Mouse (Mus musculus): Measurements from ENCODE around the gene Zfp975.
"Not testable (repeated sequence)": the region's sequence is repeated elsewhere in the genome, so short reads cannot be mapped to it uniquely, and the experiment has no call there.

The Zfp975 gene

DNA sequence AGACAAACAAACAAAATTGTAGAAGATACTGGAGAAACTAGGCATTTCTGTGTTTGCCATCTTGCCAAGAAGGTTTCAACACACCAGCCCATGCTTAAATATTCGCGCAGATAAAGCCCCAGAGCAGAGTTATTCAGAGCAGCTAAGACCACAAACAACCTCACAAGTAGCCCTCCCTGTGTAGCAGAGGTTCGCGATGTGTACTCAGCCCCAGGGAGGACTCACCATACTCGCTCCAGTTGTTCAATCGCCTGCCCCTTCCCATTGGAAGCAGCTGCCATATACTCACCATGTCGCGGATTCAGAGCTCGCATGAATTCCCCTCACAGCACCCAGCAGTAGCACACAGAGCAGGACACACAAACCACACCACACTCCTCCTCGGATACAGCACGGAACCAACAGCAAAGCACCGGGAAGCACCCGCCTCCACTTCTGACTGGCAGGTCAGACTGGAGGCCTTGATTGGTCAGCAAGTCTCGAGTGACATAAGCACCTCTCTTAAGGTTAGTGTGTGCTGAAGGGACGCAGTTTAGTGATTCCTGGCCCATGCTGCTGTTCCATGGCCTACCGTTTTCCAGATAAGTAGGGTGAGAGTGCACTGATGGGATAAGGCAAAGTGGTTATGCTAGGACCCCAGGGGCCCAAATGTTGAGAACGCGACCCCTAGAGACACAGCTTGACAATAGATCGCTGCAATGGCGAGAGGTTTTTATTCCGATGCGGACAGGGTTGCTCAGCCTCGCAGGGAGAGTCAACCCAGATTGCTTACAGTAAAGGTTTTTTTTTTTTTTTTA, at the start of gene Zfp975:
TSS of gene Zfp975 (minus strand) at position 381 of the 797 bp plus-strand sequence.
- DNase-seq (ENCODE audit: low read depth, low spot score): peak; percentile 46

DNA sequence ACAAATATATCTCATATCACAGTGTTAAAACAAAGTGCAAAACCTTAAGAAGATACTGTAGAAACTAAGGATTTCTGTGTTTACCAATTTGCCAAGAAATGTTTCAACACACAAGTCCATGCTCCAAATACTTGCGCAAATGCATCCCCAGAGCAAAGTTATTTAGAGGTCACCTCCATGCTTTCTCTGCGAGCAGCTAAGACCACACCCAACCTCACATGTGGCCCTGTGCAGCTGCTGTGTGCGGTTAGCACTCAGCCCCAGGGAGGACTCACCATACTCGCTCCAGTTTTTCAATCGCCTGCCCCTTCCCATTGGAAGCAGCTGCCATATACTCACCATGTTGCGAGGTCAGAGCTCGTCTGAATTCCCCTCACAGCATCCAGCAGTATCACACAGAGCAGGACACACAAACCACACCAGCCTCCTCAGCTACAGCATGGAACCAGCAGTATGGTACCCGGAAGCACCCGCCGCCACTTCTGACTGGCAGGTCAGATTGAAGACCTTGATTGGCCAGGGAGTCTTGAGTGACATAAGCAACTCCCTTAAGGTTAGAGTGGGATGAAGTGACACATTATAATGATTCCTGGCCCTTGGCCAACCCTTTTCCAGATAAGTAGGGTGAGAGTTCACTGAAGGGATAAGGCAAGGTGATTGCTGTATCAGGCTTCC, 46.1 kb upstream of the Zfp975 start:
- DNase-seq (ENCODE audit: low read depth, low spot score): no peak

DNA sequence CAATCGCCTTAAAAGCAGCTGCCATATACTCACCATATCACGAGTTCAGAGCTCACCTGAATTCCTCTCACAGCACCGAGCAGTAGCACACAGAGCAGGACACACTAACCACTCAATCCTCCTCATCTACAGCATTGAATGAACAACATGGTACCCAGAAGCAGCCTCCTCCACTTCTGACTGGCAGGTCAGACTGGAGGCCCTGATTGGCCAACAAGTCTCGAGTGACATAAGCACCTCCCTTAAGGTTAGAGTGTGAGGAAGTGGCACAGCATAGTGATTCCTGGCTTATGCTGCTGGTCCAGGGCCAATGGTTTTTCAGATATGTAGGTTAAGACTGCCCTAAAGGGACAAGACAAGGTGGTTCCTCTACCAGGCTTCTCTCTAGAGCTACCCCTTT, 34.4 kb upstream of the Zfp975 start, which contains the start of gene Gm17067:
TSS of gene Gm17067 (minus strand) at position 101 of the 400 bp plus-strand sequence.
- not testable (repeated sequence) for DNase-seq (ENCODE audit: low read depth, low spot score)

DNA sequence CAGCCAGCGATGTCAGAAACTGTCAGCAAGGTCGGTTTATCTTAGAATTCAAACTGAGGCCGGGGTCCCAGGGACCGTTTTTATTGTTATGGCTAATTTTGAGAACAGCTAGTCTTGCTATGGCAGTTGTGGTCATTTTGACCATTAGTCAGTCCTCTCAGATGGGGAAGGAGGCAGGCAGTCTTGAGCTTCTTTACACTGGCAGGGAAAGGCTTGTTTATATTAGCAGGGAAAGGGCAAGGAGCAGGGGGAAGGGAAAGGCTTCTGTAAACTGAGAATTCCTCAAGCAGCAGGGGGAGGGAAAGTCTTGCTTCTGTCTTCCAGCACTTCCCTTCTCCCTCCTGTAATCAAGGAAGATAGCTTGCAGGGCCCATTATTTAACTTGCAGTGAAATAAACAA, 709 bp upstream of the Zfp975 start:
- DNase-seq (ENCODE audit: low read depth, low spot score): not testable (repeated sequence)

DNA sequence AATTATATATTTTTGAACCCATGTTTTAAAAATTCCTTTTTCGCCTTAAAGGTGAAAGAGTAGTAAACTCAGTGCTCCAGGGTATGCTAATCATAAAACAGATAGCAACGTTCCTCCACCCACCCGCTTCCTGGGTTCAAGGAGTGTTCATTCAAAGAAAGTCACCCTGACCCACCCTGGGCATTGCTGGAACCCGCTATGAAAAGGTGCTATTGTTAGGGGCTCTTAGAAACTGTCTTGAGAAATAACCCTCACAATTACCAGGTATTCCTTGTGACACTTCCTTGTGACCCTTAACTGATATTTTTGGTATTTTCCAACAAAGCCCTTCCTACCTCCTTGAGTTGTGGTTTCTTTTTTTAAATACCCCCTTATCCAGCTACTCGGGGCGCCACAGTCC, 12.5 kb downstream of the Zfp975 start:
- DNase-seq (ENCODE audit: low read depth, low spot score): not testable (repeated sequence)

DNA sequence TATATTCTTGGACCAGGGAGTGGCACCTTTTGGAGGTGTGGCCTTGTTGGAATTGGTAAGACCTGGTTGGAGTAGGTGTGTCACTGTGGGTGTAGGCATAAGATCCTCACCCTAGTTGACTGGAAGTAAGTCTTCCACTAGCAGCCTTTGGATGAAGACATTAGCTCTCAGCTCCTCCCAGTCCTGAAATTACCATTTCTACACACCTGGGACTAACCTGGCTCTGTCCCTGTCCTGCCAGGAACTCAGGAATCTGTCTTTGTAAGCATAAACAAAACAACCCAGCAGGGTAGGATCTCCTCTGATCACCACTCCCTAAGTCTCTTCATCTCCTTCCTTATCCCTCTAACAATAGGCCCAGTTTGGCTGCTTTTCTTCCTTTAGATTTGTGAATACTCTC, 12.9 kb downstream of the Zfp975 start:
- DNase-seq (ENCODE audit: low read depth, low spot score): not testable (repeated sequence)

DNA sequence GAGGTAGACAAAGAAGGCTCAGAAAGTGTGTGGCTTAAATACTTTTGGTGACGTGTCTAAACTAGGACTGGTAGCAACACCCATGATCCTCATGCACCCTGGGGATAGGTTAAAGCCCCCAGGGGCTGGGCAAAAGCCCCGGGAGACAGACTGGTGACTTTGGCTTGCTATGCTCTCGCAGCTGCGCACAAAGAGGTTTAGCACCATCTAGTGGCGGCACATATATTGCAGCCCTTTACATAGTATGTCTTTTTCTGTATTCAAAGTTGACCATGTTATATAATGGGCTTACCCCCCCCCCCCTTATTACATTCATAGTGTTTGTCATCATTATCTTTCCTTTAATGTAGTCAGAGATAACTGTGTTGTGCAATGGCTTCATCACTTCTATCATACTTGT, 32.4 kb downstream of the Zfp975 start:
- not testable (repeated sequence) for DNase-seq (ENCODE audit: low read depth, low spot score)

DNA sequence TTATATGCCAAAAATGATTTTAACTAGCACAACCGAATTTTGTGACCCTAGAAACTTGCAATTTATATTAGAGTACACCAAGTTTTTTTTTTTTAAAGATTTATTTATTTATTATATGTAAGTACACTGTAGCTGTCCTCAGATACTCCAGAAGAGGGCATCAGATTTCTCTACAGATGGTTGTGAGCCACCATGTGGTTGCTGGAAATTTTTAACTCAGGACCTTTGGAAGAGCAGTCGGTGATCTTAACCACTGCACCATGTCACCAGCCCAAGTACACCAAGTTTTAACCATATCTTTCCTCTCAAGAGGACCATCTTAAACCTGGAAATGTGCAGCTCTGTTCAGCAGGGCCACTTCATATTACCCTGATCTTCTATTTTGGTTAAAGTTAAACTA, 37.3 kb downstream of the Zfp975 start:
- DNase-seq (ENCODE audit: low read depth, low spot score): not testable (repeated sequence)

DNA sequence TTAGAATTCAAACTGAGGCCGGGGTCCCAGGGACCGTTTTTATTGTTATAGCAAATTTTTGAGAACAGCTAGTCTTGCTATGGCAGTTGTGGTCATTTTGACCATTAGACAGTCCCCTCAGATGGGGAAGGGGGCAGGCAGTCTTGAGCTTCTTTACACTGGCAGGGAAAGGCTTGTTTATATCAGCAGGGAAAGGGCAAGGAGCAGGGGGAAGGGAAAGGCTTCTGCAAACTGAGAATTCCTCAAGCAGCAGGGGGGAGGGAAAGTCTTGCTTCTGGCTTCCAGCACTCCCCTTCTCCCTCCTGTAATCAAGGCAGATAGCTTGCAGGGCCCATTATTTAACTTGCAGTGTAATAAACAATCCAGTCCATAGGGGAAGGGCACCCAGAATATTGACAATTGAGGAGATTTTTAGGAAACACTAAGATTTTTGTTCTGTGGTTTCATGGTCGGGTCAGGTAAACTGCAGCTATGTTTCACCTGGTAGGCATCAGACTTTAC, 49.4 kb downstream of the Zfp975 start:
- not testable (repeated sequence) for DNase-seq (ENCODE audit: low read depth, low spot score)

DNA sequence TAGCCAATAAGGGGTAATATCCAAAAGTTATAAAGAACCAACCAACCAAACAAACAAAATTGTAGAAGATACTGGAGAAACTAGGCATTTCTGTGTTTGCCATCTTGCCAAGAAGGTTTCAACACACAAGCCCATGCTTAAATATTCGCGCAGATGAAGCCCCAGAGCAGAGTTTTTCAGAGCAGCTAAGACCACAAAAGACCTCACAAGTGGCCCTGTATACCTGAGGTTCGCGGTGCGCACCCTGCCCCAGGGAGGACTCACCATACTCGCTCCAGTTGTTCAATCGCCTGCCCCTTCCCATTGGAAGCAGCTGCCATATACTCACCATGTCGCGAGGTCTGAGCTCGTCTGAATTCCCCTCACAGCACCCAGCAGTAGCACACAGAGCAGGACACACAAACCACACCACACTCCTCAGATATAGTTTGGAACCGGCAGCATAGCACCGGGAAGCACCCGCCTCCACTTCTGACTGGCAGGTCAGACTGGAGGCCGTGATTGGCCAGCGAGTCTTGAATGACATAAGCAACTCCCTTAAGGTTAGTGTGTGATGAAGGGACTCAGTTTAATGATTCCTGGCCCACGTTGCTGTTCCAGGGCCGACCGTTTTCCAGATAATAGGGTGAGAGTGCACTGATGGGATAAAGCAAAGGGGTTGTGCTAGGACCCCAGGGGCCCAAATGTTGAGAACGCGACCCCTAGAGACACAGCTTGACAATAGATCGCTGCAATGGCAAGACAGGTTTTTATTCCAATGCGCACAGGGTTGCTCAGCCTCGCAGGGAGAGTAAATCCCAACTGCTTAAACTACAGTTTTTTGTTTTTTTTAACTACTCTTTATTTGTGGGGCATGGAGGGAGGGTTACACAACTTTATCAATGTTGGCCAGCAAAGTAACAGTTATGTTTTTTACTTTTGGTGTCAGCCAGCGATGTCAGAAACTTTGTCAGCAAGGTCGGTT, 50.1 kb downstream of the Zfp975 start, which contains the start of gene Zfp976:
TSS of gene Zfp976 (minus strand) at position 437 of the 964 bp plus-strand sequence.
- DNase-seq (ENCODE audit: low read depth, low spot score): peak; percentile 24

DNA sequence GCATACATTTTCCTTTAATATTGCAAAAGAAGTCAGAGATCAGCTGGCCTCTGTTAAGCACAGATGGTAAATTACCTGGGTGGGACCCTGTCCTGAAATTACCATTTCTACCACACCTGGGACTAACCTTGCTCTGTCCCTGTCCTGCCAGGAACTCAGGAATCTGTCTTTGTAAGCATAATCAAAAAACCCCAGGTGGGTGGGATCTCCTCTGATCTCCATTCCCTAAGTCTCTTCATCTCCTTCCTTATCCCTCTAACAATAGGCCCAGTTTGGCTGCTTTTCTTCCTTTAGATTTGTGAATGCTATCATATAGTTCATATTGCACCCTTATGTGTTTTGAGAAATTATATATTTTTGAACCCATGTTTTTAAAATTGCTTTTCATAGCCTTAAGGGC, 61.5 kb downstream of the Zfp975 start:
- DNase-seq (ENCODE audit: low read depth, low spot score): not testable (repeated sequence)
